Mouse (Mus musculus): ENCODE measurements at regions not wholly inside any gene's neighbourhood (a gene's known extent, or its start where the extent isn't known, plus 50 kb on each side); places are given as distances from the start of the nearest gene placed in this dataset.

- no peak for TF ChIP-seq CTCF (IDR thresholded peaks at IDR 0.05; ENCODE audit: low read depth, low read length)
- TF ChIP-seq POLR2A (IDR thresholded peaks at IDR 0.05; ENCODE audit: borderline replicate concordance, low read depth, low read length), result no peak
Measured at GRCm38 (mm10) chr12:92975698-92976097, 1126.7 kb upstream of the Sel1l start.
